Mouse (Mus musculus): ENCODE measurements around the gene Chrm4. TPM values are rescaled to one million over a fixed set of nuclear protein-coding genes. Genes with fewer than 3 reads are reported as not detected.

The Chrm4 gene
- polyA plus RNA-seq, 1 experiment from 2014 or later, result 0.26 TPM

DNA sequence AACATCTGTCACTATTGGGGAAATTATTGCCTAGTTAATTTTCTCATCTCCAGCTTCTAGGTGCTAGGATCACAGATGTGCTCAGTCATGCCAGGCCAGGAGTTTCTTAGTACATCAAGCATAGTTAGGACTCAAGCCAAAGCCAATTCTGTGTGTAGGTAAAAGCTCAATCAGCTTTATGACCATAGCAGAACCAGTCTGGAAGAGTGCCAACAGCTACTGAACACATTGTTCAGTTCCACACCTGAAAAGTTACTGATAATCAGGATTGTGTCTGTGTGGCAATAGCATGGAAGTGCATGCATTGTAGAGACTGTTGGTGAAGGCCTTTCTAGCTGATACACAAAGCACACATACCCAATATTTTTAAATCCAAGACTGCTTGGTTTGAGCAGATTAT, 29.1 kb upstream of the Chrm4 start:
- Histone ChIP-seq H3K36me3 (ENCODE audit: control insufficient read depth, insufficient read depth) (peaks cover 11% of the 10 kb centered on the region; the same call in 1 of the 2 replicates), H3K27me3 (replicated peaks; ENCODE audit: control insufficient read depth, insufficient read depth, low read length) (no peaks in the 10 kb centered on the region), H3K4me2 (replicated peaks; ENCODE audit: low read depth) (no peak overlapping the region), H3K9ac (ENCODE audit: low read depth, low read length) (no peak overlapping the region), H3K4me1 (replicated peaks; ENCODE audit: control insufficient read depth, insufficient read depth, low read length) (0 out of 2 replicates have a peak, but pooled peaks cover 5% of the 10 kb centered on the region), H3K9me3 (ENCODE audit: control insufficient read depth) (no peaks in the 10 kb centered on the region), H3K4me3 (ENCODE audit: low read depth, low read length) (no peak overlapping the region), H3K27ac (ENCODE audit: low read depth, low read length) (no peak overlapping the region)
- TF ChIP-seq CTCF (IDR thresholded peaks at IDR 0.05; ENCODE audit: low read depth), result peak; percentile 8; the same call in 1 of the 2 replicates
- peak; percentile 88 for ATAC-seq

DNA sequence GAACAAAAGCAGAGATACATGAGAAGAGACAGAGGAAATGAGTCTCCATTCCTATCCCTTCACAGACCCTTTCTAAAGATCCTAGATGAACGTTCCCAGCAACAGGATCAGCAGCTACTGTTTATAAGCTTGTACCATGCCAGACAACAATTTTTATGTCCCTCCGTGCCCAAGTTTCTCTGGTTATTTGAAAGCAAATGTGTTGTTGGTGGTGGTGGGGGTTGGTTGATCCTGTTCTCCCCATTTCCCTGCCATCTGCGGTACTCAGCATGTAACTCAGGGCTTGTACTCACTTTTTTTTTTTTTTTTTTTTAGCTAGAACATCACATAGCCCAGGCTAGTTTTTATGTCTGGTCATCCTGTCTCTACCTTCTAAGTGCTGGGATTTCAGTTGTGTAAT, 27.9 kb upstream of the Chrm4 start:
- TF ChIP-seq CTCF (IDR thresholded peaks at IDR 0.05; ENCODE audit: low read depth), result no peak
- no peak for ATAC-seq
- Histone ChIP-seq H3K9ac (ENCODE audit: low read depth, low read length) (no peak overlapping the region), H3K27me3 (replicated peaks; ENCODE audit: control insufficient read depth, insufficient read depth, low read length) (no peaks in the 10 kb centered on the region), H3K4me3 (ENCODE audit: low read depth, low read length) (no peak overlapping the region), H3K27ac (ENCODE audit: low read depth, low read length) (no peak overlapping the region), H3K4me2 (replicated peaks; ENCODE audit: low read depth) (no peak overlapping the region), H3K4me1 (replicated peaks; ENCODE audit: control insufficient read depth, insufficient read depth, low read length) (0 out of 2 replicates have a peak, but pooled peaks cover 7% of the 10 kb centered on the region), H3K36me3 (ENCODE audit: control insufficient read depth, insufficient read depth) (peaks cover 11% of the 10 kb centered on the region; the same call in 1 of the 2 replicates), H3K9me3 (ENCODE audit: control insufficient read depth) (no peaks in the 10 kb centered on the region)
- WGBS, result 91% methylated on average over 3 of the region's 3 CpGs

DNA sequence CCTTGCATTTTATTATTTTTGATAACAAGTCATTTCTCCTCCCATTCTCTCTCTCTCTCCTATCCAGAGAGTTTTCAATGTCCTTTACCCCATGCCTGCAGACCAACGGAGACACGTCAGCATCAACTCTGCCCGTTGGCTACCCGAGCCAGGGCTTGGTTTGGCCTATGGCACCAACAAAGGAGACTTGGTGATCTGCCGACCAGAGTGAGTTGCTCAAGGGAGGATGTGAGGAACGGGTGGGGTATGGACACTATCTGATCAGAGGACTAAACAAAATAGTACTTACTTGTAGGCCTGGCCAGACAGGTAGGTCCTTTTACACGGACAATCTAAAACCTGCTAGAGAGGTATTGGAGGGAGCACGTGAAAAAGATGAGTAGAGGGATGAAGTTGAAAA, 26.6 kb upstream of the Chrm4 start:
- Histone ChIP-seq H3K9ac (ENCODE audit: low read depth, low read length) (no peak overlapping the region), H3K9me3 (ENCODE audit: control insufficient read depth) (no peaks in the 10 kb centered on the region), H3K4me3 (ENCODE audit: low read depth, low read length) (no peak overlapping the region), H3K27ac (ENCODE audit: low read depth, low read length) (no peak overlapping the region), H3K36me3 (ENCODE audit: control insufficient read depth, insufficient read depth) (peaks cover 10% of the 10 kb centered on the region; the same call in 1 of the 2 replicates), H3K4me2 (replicated peaks; ENCODE audit: low read depth) (no peak overlapping the region), H3K27me3 (replicated peaks; ENCODE audit: control insufficient read depth, insufficient read depth, low read length) (no peaks in the 10 kb centered on the region), H3K4me1 (replicated peaks; ENCODE audit: control insufficient read depth, insufficient read depth, low read length) (0 out of 2 replicates have a peak, but pooled peaks cover 7% of the 10 kb centered on the region)
- no peak for ATAC-seq
- TF ChIP-seq CTCF (IDR thresholded peaks at IDR 0.05; ENCODE audit: low read depth), result no peak
- 93% methylated on average over 8 of the region's 8 CpGs for WGBS

DNA sequence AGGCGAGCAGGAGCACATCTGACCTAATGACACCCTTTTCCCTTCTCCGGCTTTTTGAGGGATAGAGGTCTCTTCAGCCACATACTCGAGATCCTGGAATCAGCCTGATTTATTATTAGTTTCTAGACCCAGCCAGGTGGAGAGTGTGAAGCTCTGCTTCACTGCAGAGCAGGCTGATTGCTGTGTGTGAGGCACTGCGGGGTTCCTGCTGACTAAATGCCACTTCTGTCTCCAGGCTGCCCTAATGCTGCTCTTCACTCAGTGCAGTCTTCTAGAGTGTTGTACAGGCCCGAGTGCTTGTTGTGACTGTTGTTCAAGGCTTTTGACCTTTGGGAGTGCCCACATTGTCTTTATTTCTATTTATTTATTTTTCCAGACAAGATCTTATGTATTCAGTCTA, 24.7 kb upstream of the Chrm4 start:
- no peak for TF ChIP-seq CTCF (IDR thresholded peaks at IDR 0.05; ENCODE audit: low read depth)
- WGBS, result 67% methylated on average over 5 of the region's 5 CpGs
- no peaks in the 10 kb centered on the region for H3K27me3 ChIP-seq (replicated peaks; ENCODE audit: control insufficient read depth, insufficient read depth, low read length)
- H3K27ac ChIP-seq (ENCODE audit: low read depth, low read length), result no peak overlapping the region
- 0 out of 2 replicates have a peak, but pooled peaks cover 7% of the 10 kb centered on the region for H3K4me1 ChIP-seq (replicated peaks; ENCODE audit: control insufficient read depth, insufficient read depth, low read length)
- peaks cover 20% of the 10 kb centered on the region for H3K36me3 ChIP-seq (ENCODE audit: control insufficient read depth, insufficient read depth)
- no peak overlapping the region for H3K4me2 ChIP-seq (replicated peaks; ENCODE audit: low read depth)
- no peak for ATAC-seq
- no peak overlapping the region for H3K9ac ChIP-seq (ENCODE audit: low read depth, low read length)
- H3K9me3 ChIP-seq (ENCODE audit: control insufficient read depth), result no peaks in the 10 kb centered on the region
- H3K4me3 ChIP-seq (ENCODE audit: low read depth, low read length), result no peak overlapping the region

DNA sequence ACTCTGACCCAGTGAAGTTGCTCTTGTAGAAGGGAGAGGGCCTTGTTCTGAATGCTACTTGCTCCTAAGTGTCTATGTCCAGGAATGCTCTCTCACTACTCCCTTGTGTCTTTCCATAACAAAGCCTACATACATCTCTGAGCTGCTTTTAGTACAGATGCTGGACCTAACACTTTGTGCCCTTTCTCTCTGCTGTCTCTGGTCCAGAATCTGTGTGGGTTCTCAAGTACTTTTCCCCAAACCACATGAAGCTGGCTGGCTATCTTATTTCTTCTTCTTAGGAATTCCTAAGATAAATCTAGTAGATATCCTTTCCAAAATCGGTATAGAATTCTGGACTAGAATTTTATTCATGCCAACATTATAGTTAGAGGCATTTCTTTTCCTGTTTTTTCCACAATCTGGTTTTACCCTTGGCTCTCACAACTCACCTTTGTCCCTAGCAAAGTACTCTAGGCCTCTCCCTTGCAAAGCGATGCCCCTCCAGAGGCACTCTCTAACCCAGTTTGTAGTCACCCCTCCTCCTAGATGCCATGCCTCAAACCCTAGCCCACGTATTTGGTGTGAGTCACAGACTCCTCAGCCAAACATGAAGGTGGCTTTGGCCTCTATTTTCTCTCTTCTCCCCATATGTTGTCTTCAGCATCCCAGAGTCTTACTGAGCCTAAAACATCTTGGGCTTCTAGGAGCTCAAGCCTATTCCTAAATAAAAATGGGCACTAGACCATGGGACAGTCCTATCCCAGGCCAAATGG, 23.7 kb upstream of the Chrm4 start:
- Histone ChIP-seq H3K9ac (ENCODE audit: low read depth, low read length) (no peak overlapping the region), H3K36me3 (ENCODE audit: control insufficient read depth, insufficient read depth) (peaks cover 22% of the 10 kb centered on the region), H3K4me2 (replicated peaks; ENCODE audit: low read depth) (no peak overlapping the region), H3K4me3 (ENCODE audit: low read depth, low read length) (no peak overlapping the region), H3K27me3 (replicated peaks; ENCODE audit: control insufficient read depth, insufficient read depth, low read length) (no peaks in the 10 kb centered on the region), H3K27ac (ENCODE audit: low read depth, low read length) (peak overlapping the region; percentile 4; the same call in 1 of the 2 replicates), H3K9me3 (ENCODE audit: control insufficient read depth) (no peaks in the 10 kb centered on the region), H3K4me1 (replicated peaks; ENCODE audit: control insufficient read depth, insufficient read depth, low read length) (0 out of 2 replicates have a peak, but pooled peaks cover 7% of the 10 kb centered on the region)
- 74% methylated on average over 3 of the region's 3 CpGs for WGBS
- TF ChIP-seq CTCF (IDR thresholded peaks at IDR 0.05; ENCODE audit: low read depth), result no peak
- ATAC-seq, result no peak

DNA sequence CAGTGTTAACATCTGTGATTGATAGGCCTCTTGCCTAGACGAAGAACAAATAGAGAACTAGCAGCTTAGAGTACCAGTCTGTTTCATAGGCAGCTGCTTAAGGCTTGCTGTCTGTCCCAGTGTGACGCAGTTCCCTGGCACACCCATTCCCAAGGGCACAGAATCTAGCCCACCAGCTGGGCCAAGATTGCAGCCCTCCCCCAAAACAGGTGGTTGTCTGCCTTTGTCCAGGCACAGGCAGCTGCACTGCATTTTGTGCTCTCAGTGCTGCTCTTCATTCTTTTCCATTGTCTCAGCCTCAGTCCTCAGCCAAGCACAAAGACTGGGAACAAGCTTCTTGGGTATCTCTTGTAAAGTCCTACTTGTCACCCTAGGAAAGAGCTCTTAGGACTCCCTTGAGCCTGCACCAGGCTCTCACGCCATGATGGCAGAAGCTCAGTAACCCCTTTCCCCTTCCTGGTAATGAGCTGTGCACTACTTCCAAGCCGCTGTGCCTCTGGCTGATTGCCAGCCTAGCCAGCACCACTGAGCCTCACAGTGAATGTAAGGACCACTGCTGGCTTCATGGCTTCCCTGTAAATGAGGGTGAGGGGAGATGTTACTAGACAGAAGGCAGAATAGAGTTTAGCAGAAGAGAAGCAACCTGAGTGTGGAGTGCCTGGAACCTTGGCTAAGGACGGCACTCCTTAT, 22.3 kb upstream of the Chrm4 start:
- TF ChIP-seq CTCF (IDR thresholded peaks at IDR 0.05; ENCODE audit: low read depth), result no peak
- no peak overlapping the region for H3K27ac ChIP-seq (ENCODE audit: low read depth, low read length)

More for the DNA sequence above, 22.3 kb upstream of the Chrm4 start:
- WGBS, result 70% methylated on average over 5 of the region's 5 CpGs
- no peaks in the 10 kb centered on the region for H3K27me3 ChIP-seq (replicated peaks; ENCODE audit: control insufficient read depth, insufficient read depth, low read length)
- H3K9ac ChIP-seq (ENCODE audit: low read depth, low read length), result no peak overlapping the region
- ATAC-seq, result no peak; the same call in 1 of the 2 replicates
- H3K9me3 ChIP-seq (ENCODE audit: control insufficient read depth), result no peaks in the 10 kb centered on the region
- H3K4me3 ChIP-seq (ENCODE audit: low read depth, low read length), result no peak overlapping the region
- H3K4me2 ChIP-seq (replicated peaks; ENCODE audit: low read depth), result no peak overlapping the region
- H3K4me1 ChIP-seq (replicated peaks; ENCODE audit: control insufficient read depth, insufficient read depth, low read length), result 0 out of 2 replicates have a peak, but pooled peaks cover 7% of the 10 kb centered on the region
- H3K36me3 ChIP-seq (ENCODE audit: control insufficient read depth, insufficient read depth), result peaks cover 32% of the 10 kb centered on the region

Data from intestine, postnatal 0 days (tissue).